Mouse (Mus musculus) MEL (cell line): ENCODE measurements around the gene Fgfr2. TPM values are rescaled to one million over a fixed set of nuclear protein-coding genes. Genes with fewer than 3 reads are reported as not detected.

Source experiments
- DNase-seq: peaks from one replicate; pipeline ENCODE4 v3.0.0; 2011; ENCODE audit warnings: low read depth, low spot score
- H3K27ac ChIP-seq: 2 replicates; pipeline ENCODE4 v1.5.1; 2012; ENCODE audit warnings: low read depth, mild to moderate bottlenecking, control low read depth, low read length, moderate library complexity; ENCODE audit not compliant: control insufficient read depth
- H3K27me3 ChIP-seq, 2 experiments: fragments of 150-350 bp in 1 of 2; sonication (generic) in 1 of 2; 2 replicates each; pipeline ENCODE4 v1.6.1; 2012; ENCODE audit warnings: low read length in 2 of 2, mild to moderate bottlenecking in 2 of 2, improper control_type of control experiment in 1 of 2, moderate library complexity in 1 of 2; ENCODE audit not compliant: insufficient read depth in 2 of 2, control insufficient read depth in 1 of 2
- H3K36me3 ChIP-seq, 2 experiments: 2 replicates each; pipeline ENCODE4 v1.6.1; 2012 to 2014; ENCODE audit warnings: low read length in 2 of 2, improper control_type of control experiment in 1 of 2, inconsistent platforms in 1 of 2, mild to moderate bottlenecking in 1 of 2; ENCODE audit not compliant: insufficient read depth in 2 of 2, control insufficient read depth in 1 of 2
- H3K4me1 ChIP-seq, 2 experiments: fragments of 150-350 bp in 1 of 2; sonication (generic) in 1 of 2; 2 replicates each; pipeline ENCODE4 v1.6.1; 2012; ENCODE audit warnings: low read length in 2 of 2, improper control_type of control experiment in 1 of 2, mild to moderate bottlenecking in 1 of 2; ENCODE audit not compliant: insufficient read depth in 2 of 2, control insufficient read depth in 1 of 2
- H3K4me3 ChIP-seq, 2 experiments: fragments of 150-350 bp in 1 of 2; sonication (generic) in 1 of 2; 2 replicates each; pipeline ENCODE4 v1.5.1; 2012; ENCODE audit warnings: low read depth in 2 of 2, low read length in 2 of 2, mild to moderate bottlenecking in 2 of 2, moderate library complexity in 2 of 2, control low read depth in 1 of 2, improper control_type of control experiment in 1 of 2; ENCODE audit not compliant: control insufficient read depth in 1 of 2, insufficient read depth in 1 of 2
- H3K79me2 ChIP-seq: 2 replicates; pipeline ENCODE4 v1.6.1; 2012; ENCODE audit warnings: mild to moderate bottlenecking, low read length, moderate library complexity; ENCODE audit not compliant: control insufficient read depth, poor library complexity, insufficient read depth
- H3K9ac ChIP-seq: 2 replicates; pipeline ENCODE4 v1.6.1; 2012; ENCODE audit warnings: low read depth, mild to moderate bottlenecking, control low read depth, low read length, moderate library complexity; ENCODE audit not compliant: control insufficient read depth, poor library complexity, severe bottlenecking
- H3K9me3 ChIP-seq: fragments of 150-350 bp; sonication (generic); replicated peaks from 2 replicates; pipeline ENCODE4 v1.6.1; 2012; ENCODE audit warnings: mild to moderate bottlenecking, low read length, improper control_type of control experiment, moderate library complexity; ENCODE audit not compliant: insufficient read depth
- BHLHE40 ChIP-seq: IDR thresholded peaks from 2 replicates; pipeline ENCODE4 v1.6.1; 2012; ENCODE audit warnings: low read depth, mild to moderate bottlenecking, inconsistent platforms, low read length, improper control_type of control experiment, borderline replicate concordance
- CHD1 ChIP-seq: IDR thresholded peaks from 2 replicates; pipeline ENCODE4 v1.6.1; 2012; ENCODE audit warnings: low read depth, mild to moderate bottlenecking, inconsistent platforms, low read length, improper control_type of control experiment
- CHD2 ChIP-seq: IDR thresholded peaks from 2 replicates; pipeline ENCODE4 v1.6.1; 2011; ENCODE audit warnings: low read length, improper control_type of control experiment
- CTCF ChIP-seq, 3 experiments: IDR thresholded peaks in 2 of 3; conservative IDR thresholded peaks in 1 of 3; 2 replicates each; pipeline ENCODE4 v1.5.1; 2011 to 2012; ENCODE audit warnings: low read length in 3 of 3, low read depth in 2 of 3, mild to moderate bottlenecking in 2 of 3, improper control_type of control experiment in 1 of 3, inconsistent platforms in 1 of 3, mixed read lengths in 1 of 3, moderate library complexity in 1 of 3; ENCODE audit not compliant: control insufficient read depth in 1 of 3, insufficient read depth in 1 of 3, poor library complexity in 1 of 3, severe bottlenecking in 1 of 3
- E2F4 ChIP-seq: IDR thresholded peaks from 2 replicates; pipeline ENCODE4 v1.6.1; 2011; ENCODE audit warnings: low read depth, low read length, improper control_type of control experiment, borderline replicate concordance
- ELF1 ChIP-seq: IDR thresholded peaks from 2 replicates; pipeline ENCODE4 v1.6.1; 2014; ENCODE audit warnings: low read depth, mild to moderate bottlenecking, inconsistent platforms, low read length, improper control_type of control experiment, moderate library complexity
- JUND ChIP-seq: IDR thresholded peaks from 2 replicates; pipeline ENCODE4 v1.6.1; 2011; ENCODE audit warnings: low read depth, mild to moderate bottlenecking, improper control_type of control experiment, low read length
- KAT2A ChIP-seq: conservative IDR thresholded peaks from 2 replicates; pipeline ENCODE4 v1.6.1; 2012; ENCODE audit warnings: low read depth, low read length, improper control_type of control experiment, inconsistent platforms
- MAZ ChIP-seq: IDR thresholded peaks from 2 replicates; pipeline ENCODE4 v1.6.1; 2012; ENCODE audit warnings: low read depth, mild to moderate bottlenecking, inconsistent platforms, low read length, improper control_type of control experiment
- MEF2A ChIP-seq: IDR thresholded peaks from 2 replicates; pipeline ENCODE4 v1.6.1; 2014; ENCODE audit warnings: low read depth, mild to moderate bottlenecking, inconsistent platforms, low read length, improper control_type of control experiment; ENCODE audit not compliant: poor library complexity, insufficient replicate concordance, severe bottlenecking; ENCODE audit errors: extremely low read depth
- POLR2A ChIP-seq, 2 experiments: IDR thresholded peaks; 2 replicates each; pipeline ENCODE4 v1.6.1; 2011 to 2012; ENCODE audit warnings: low read length in 2 of 2, mild to moderate bottlenecking in 2 of 2, control low read depth in 1 of 2, improper control_type of control experiment in 1 of 2, low read depth in 1 of 2, moderate library complexity in 1 of 2; ENCODE audit not compliant: control insufficient read depth in 1 of 2, insufficient read depth in 1 of 2, poor library complexity in 1 of 2
- POLR2AphosphoS2 ChIP-seq: IDR thresholded peaks from 2 replicates; pipeline ENCODE4 v1.6.1; 2011; ENCODE audit warnings: low read length, improper control_type of control experiment
- POLR2AphosphoS5 ChIP-seq: IDR thresholded peaks from 2 replicates; pipeline ENCODE4 v1.6.1; 2012; ENCODE audit warnings: low read depth, borderline replicate concordance, mild to moderate bottlenecking, inconsistent platforms, low read length, moderate library complexity, mixed read lengths
- RAD21 ChIP-seq: IDR thresholded peaks from 2 replicates; pipeline ENCODE4 v1.6.1; 2011; ENCODE audit warnings: mild to moderate bottlenecking, low read depth, low read length, improper control_type of control experiment
- RCOR1 ChIP-seq: IDR thresholded peaks from 2 replicates; pipeline ENCODE4 v1.6.1; 2012; ENCODE audit warnings: low read depth, mild to moderate bottlenecking, inconsistent platforms, low read length, improper control_type of control experiment
- SIN3A ChIP-seq: IDR thresholded peaks from 2 replicates; pipeline ENCODE4 v1.6.1; 2012; ENCODE audit warnings: low read length, improper control_type of control experiment, inconsistent platforms
- SMC3 ChIP-seq: IDR thresholded peaks from 2 replicates; pipeline ENCODE4 v1.6.1; 2011; ENCODE audit warnings: low read depth, low read length, improper control_type of control experiment
- TAL1 ChIP-seq: IDR thresholded peaks from 2 replicates; pipeline ENCODE4 v1.6.1; 2012; ENCODE audit warnings: mild to moderate bottlenecking, inconsistent platforms, low read length, moderate library complexity, mixed read lengths
- TBP ChIP-seq: IDR thresholded peaks from 2 replicates; pipeline ENCODE4 v1.8.0; 2011; ENCODE audit warnings: low read depth, low read length, improper control_type of control experiment
- UBTF ChIP-seq: IDR thresholded peaks from 2 replicates; pipeline ENCODE4 v1.6.1; 2012; ENCODE audit warnings: low read depth, mild to moderate bottlenecking, inconsistent platforms, low read length, improper control_type of control experiment, moderate library complexity, borderline replicate concordance; ENCODE audit not compliant: insufficient read depth
- ZMIZ1 ChIP-seq: IDR thresholded peaks from 2 replicates; pipeline ENCODE4 v1.6.1; 2012; ENCODE audit warnings: low read depth, mild to moderate bottlenecking, inconsistent platforms, low read length, improper control_type of control experiment, moderate library complexity
- ZNF384 ChIP-seq: IDR thresholded peaks from 2 replicates; pipeline ENCODE4 v1.6.1; 2012; ENCODE audit warnings: low read depth, mild to moderate bottlenecking, inconsistent platforms, low read length, improper control_type of control experiment
- polyA plus RNA-seq, 2 experiments: library from polyadenylated mRNA; stranded (reverse) in 1 of 2; unstranded in 1 of 2; fragments of >175 nt in 1 of 2; fragments of >200 nt in 1 of 2; gene quantifications; 2 replicates each; pipeline versions ENCODE4 v1.2.1 to v1.2.4; 2012; ENCODE audit warnings: low replicate concordance in 2 of 2, low read depth in 1 of 2; ENCODE audit not compliant: insufficient read length in 2 of 2, insufficient read depth in 1 of 2, missing spikeins in 1 of 2
- total RNA-seq: library from RNA; depleted of rRNA; stranded (reverse); fragments of 300-350 nt; gene quantifications from 2 replicates; pipeline ENCODE4 v1.2.3, GENCODE M21; 2012

Fgfr2 gene
- total and polyA plus RNA-seq, 3 experiments, result not detected

GRCm38 (mm10) chr7:132447558-132447957, 675.6 kb downstream of the Fgfr2 start:
- Histone ChIP-seq H3K4me1 (peaks cover 2 to 7% of the 10 kb centered on the region in 2 experiments; a peak in 3 of 4 replicates), H3K36me3 (no peaks in the 10 kb centered on the region; a peak in 1 of 4 replicates), H3K9ac (no peak overlapping the region), H3K79me2 (no peaks in the 10 kb centered on the region), H3K27me3 (no peaks in the 10 kb centered on the region), H3K4me3 (no peak overlapping the region), H3K9me3 (no peaks in the 10 kb centered on the region), H3K27ac (no peak overlapping the region)
- DNase-seq, result no peak
- TF ChIP-seq KAT2A (no peak), BHLHE40 (no peak), POLR2AphosphoS5 (no peak), MAZ (no peak), TAL1 (no peak), POLR2AphosphoS2 (no peak), ELF1 (no peak), ZNF384 (no peak), RCOR1 (no peak), SIN3A (no peak), JUND (no peak), CHD2 (no peak)

GRCm38 (mm10) chr7:132446841-132447240, 676.3 kb downstream of the Fgfr2 start:
- TF ChIP-seq ZMIZ1 (no peak), SIN3A (no peak), CTCF (IDR thresholded peaks at IDR 0.05 in 2 of 3, conservative IDR thresholded peaks at IDR 0.05 in 1 of 3; ENCODE audit: control insufficient read depth in 1 of 3, insufficient read depth in 1 of 3, low read depth in 2 of 3, low read length in 3 of 3, poor library complexity in 1 of 3, severe bottlenecking in 1 of 3) (no peak), MAZ (no peak), UBTF (no peak), MEF2A (no peak), SMC3 (no peak), TAL1 (no peak), CHD1 (no peak), POLR2A (IDR thresholded peaks at IDR 0.05; ENCODE audit: control insufficient read depth in 1 of 2, insufficient read depth in 1 of 2, low read depth in 1 of 2, low read length in 2 of 2, poor library complexity in 1 of 2) (no peak), RAD21 (no peak), E2F4 (no peak), POLR2AphosphoS2 (no peak), TBP (no peak)
- Histone ChIP-seq H3K79me2 (no peaks in the 10 kb centered on the region), H3K27me3 (no peaks in the 10 kb centered on the region), H3K27ac (no peak overlapping the region), H3K4me3 (no peak overlapping the region), H3K4me1 (peaks cover 2 to 10% of the 10 kb centered on the region in 2 experiments; a peak in 3 of 4 replicates), H3K9ac (no peak overlapping the region), H3K9me3 (no peaks in the 10 kb centered on the region), H3K36me3 (peaks cover 0 to 2% of the 10 kb centered on the region in 2 experiments; a peak in 2 of 4 replicates)
- DNase-seq, result no peak
